Mouse (Mus musculus) cerebellum, postnatal 10 days (tissue): ENCODE data around the gene Mr1.

Experiments used
- DNase-seq, 2 experiments: peaks; one replicate each; pipeline ENCODE4 v3.0.0; 2021; ENCODE audit warnings: mixed read lengths in 2 of 2

Gene Mr1

DNA sequence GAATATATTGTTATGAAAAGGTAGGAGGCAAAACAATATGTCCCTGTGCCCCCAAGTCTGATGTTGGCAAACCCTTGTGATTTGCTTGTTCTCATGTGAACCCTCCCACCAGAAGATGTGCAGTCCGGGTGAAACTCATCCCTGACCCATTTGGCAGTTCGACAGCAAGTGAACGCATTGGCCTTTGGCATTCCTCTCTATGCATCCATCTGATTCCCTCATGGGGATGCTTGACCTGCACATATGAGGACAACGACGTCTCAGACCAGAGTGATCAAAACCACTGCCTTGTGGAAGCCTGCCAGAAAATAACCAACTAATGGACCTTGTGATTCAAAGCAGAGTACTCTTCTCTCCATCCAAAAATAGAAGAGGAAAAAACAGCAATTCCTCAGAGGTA is 19.9 kb downstream of the Mr1 start:
- DNase-seq = peak; percentile 24 to 35

GRCm38 (mm10) chr1:155124397-155124796 is 22.2 kb downstream of the Mr1 start:
- DNase-seq = no peak

DNA sequence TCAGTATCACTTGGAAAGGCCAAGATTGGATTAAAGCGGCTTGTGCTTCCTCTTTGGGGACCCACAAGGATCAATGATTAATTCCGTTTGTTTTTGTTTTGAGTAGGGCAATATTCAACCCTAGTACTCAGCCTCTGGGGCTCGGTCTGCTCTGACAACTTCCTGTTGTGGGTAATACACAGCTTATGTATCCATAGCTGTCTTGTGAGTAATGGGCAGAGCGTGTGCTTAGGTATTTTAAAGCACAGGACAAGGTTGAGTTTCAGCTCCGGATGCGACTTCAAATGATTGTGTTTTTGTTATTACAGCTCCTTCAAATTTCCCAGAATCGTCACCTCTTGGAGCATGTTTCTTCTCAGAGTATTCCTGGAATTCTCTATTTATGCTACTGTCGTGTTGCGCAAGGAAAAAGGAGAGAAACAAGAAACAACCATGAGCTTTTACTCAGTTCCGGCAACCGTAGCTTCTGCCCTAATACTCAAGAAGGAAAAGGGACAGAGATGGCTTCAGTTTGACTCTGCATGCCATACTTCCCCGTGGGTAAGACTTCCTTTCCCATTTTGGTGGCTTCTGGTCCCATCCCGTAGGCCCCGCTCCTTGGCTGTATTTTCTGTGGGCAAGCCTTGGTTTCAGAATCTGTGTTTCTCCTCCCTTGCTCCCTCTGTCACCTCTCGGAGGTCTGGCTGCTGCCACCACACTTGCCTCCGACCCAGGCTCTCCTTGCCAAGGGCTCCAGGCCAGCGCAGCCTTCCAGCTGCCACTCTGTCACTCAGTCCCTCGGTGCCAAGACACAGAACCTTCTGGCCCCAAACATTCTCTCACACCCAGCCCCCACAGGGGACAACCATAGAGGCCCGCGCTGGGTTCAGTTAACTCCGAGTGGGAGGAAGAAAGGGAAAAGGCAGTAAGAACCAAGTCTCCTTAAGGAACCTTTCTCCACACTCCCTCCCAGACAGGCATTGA is 24.4 kb downstream of the Mr1 start:
- peak; percentile 96 to 97 for DNase-seq

DNA sequence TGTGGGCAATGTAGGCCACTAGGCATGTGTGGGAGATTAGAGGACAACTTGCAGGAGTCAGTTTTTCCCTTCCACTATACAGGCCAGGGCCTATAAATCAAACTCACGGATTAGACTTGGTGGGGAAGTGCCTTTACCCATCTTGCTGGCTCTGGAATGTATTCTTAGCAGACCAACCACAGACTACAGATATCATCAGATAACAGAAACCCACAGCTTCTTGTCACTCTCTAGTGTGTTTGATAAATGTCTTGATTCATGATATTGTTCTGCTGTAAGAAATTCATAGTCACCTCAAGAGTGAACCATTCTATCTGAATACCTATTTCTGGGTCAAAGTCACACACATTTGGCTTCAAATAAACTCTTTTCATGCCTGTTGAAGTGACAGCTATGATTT is 26.9 kb downstream of the Mr1 start:
- DNase-seq = no peak

DNA sequence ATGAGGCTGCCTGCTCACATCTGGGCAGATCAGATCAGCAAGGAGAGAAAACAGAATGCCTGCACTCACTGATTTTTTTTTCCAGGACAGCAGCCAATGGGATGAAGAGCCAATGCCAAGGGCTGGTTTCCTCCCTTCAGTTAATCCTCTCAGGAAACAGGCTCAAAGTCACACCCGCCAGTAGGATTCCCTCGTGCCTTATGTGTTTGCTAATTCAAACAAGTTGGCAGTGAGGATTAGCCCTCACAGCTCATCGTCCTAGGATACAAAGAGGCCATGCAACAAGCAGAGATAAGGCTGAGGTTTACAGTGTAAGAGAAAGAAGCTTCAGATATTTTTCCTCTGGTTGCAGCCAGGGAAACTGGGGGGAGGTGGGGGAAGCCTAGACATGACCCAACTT is 32.7 kb downstream of the Mr1 start:
- peak in 1 of 2 experiments; percentile 33 for DNase-seq

DNA sequence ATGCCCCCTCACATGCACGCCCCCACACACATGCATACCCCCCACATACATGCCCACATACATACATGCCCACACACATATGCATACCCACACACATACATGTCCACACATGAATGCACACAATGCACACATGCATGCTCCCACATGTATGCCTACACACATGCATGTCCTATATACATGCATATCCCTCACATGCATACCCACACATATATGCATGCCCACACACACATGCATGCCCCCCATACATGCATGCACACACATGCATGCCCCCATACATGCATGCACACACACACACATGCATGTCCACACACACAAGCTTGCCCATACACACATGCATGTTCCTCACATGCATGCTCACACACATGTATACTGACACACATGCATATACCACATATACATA is 33.7 kb downstream of the Mr1 start:
- no peak for DNase-seq

GRCm38 (mm10) chr1:155112118-155112517 is 34.5 kb downstream of the Mr1 start:
- no peak for DNase-seq

DNA sequence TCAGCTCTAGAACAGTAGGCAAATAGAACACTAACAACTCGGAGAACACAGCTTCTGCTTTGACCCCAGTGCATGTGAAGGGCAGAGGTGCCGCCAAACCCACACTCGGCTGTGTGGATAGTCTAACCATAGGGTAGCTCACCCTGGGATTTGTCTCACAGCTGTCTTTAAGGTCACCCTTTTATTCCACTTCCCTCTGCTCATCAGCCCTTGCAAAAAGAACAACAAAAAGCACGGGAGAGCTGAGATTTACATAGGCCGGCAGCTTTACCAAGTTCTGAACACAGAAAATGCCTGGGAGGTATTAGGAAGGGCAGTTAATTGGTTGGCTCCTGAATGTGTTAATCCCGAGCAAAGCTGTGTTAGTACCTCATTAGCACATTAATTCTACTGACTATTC is 35.1 kb downstream of the Mr1 start:
- no peak for DNase-seq

GRCm38 (mm10) chr1:155109387-155110350 is 36.9 kb downstream of the Mr1 start:
- DNase-seq = peak; percentile 66 to 68

- DNase-seq = no peak
Observed at GRCm38 (mm10) chr1:155108412-155108811, 38.2 kb downstream of the Mr1 start.

DNA sequence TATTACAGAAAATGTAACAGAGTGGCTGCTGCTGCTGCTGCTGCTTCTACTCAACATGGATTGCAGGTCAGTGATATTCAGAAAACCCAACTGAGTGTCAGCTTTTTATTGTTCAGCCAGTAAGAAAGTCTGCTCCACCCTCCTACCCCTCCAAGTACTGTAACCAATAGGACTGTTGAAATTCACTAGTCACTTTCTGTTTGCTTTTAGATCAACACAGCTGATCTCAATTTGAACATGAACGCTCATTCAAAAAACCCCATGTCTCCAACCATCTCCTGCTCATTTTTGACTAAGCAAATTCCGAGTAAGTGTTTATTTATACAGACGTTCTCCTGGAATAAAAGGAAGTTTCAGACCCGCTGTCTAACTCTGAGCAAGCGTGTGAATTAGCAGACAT is 38.8 kb downstream of the Mr1 start:
- DNase-seq = no peak

DNA sequence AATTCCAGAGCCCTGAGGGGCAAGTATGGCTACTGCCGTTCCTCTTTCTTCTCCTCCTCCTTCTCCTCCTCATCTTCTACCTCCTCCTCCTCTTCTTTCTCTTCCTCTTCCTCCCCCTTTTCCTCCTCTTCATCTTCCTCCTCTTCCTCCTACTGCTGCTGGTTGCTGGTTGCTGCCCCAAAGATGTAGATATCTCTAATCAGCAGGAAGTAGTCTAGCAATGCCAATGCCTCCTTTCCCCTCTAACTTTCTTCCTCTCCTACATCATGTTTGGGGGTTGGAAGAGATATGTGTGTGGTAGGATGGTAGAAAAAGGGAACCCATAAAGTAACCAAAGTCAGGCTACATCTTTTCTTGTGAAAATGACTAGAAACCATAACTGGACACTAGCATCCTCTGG is 40.3 kb downstream of the Mr1 start:
- DNase-seq = no peak

- DNase-seq = no peak
Observed at GRCm38 (mm10) chr1:155103991-155104390, 42.6 kb downstream of the Mr1 start.

- DNase-seq = peak in 1 of 2 experiments; percentile 67
Observed at GRCm38 (mm10) chr1:155102631-155103030, 44.0 kb downstream of the Mr1 start.

GRCm38 (mm10) chr1:155099280-155099848 is 47.2 kb downstream of the Mr1 start, which contains the start of gene Ier5:
Ier5 (minus strand) TSS chr1:155099636.
- peak; percentile 98 for DNase-seq

DNA sequence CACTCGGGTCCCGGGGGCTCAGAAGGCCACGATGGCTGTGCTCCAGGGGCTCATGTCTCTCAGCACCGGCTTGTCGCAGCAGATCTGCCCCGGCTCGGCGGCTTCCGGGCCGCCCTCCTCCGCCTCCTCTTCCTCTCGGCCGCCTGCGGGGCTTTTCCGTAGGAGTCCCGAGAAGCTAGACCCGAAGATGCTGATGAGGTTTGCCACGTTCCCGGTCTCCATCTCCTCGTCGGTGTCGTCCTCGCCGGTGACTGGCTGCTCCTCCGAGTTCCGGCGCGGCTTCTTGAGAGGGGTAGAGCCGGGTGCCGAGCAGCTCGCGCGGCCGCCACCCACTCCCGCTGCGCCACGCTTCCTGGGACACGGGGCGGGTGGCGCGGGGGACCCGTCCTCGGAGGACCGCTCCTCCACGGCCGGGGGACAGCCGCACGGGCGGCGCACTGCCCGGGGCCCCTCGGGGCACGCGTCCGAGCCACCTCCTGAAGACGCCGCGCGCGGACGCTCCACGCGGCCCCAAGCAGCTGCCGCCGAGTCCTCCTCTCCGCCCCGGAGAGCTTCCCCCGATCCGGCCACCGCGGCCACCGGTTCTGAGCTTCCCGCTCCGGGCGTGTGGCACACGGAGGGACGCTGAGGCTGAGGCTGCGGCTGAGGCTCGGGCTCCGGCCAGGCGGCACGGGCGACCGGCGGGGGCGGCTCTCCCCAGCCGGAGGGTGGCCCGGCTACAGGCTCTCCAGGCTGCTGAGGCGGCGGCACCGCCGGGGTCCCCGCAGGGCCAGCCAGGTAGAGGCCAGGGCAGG is 47.9 kb downstream of the Mr1 start:
- peak; percentile 71 to 77 for DNase-seq

GRCm38 (mm10) chr1:155097931-155098485 is 48.6 kb downstream of the Mr1 start:
- peak in 1 of 2 experiments; percentile 50 for DNase-seq

- no peak for DNase-seq
Observed at GRCm38 (mm10) chr1:155097354-155097753, 49.3 kb downstream of the Mr1 start.

DNA sequence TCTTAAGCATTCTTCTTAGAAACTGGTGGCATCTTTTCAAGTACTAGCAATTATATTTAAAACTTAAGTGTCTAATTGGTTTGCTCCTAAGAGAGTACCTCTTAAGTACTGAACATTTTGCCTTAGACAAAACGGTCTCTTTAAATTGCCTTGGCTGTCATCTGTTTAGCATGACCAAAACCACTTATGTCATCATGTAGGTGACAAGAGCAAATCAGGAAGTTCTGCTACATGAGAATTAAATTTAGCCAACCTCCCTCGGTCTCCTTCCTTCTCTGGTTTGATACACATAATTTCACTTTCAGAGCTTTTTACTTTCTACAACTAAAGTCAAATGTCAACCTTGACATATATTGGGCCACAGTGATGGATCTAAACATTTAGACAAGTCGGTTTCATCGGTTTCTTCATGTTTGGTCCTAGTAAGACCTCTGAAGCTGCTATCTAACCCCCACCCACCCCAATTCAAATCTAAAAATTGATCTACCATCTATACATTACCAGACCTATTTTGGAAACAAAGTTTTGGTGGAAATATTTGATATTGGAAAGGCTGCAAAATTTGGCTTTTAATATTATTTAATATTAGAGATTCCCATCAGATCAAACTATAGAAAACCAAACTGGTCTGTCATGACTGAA is 49.9 kb downstream of the Mr1 start:
- no peak for DNase-seq

GRCm38 (mm10) chr1:155093971-155094707 is 52.5 kb downstream of the Mr1 start:
- peak in 1 of 2 experiments; percentile 51 for DNase-seq
